Mouse (Mus musculus): ENCODE results near the gene Aoc2.

Gene Aoc2

GRCm38 (mm10) chr11:101324763-101325162, at the start of gene Aoc2:
Gene Aoc2 (plus strand): TSS chr11:101325063.
- no peak for DNase-seq (ENCODE audit: low read depth)

- DNase-seq (ENCODE audit: low read depth) = no peak
These were observed 49.6 kb upstream of the Aoc2 start for GRCm38 (mm10) chr11:101275309-101275708.

GRCm38 (mm10) chr11:101276319-101277070, 48.4 kb upstream of the Aoc2 start:
- no peak for DNase-seq (ENCODE audit: low read depth)

- no peak for DNase-seq (ENCODE audit: low read depth)
These were observed 47.3 kb upstream of the Aoc2 start for GRCm38 (mm10) chr11:101277381-101278222.

GRCm38 (mm10) chr11:101278223-101279192, 46.4 kb upstream of the Aoc2 start, which contains the start of the genes Cntd1 and Coa3:
Gene Cntd1 (plus strand): TSS chr11:101279012.
Gene Coa3 (minus strand): TSS chr11:101279114.
- peak; percentile 80 for DNase-seq (ENCODE audit: low read depth)

- DNase-seq (ENCODE audit: low read depth) = no peak
These were observed 45.7 kb upstream of the Aoc2 start for GRCm38 (mm10) chr11:101279193-101279569.

- DNase-seq (ENCODE audit: low read depth) = no peak
These were observed 44.0 kb upstream of the Aoc2 start for GRCm38 (mm10) chr11:101280837-101281236.

GRCm38 (mm10) chr11:101282896-101283295, 42.0 kb upstream of the Aoc2 start:
- no peak for DNase-seq (ENCODE audit: low read depth)

GRCm38 (mm10) chr11:101283805-101284204, 41.1 kb upstream of the Aoc2 start:
- no peak for DNase-seq (ENCODE audit: low read depth)

- DNase-seq (ENCODE audit: low read depth) = no peak
These were observed 37.6 kb upstream of the Aoc2 start for GRCm38 (mm10) chr11:101287306-101287705.

GRCm38 (mm10) chr11:101291231-101291630, 33.6 kb upstream of the Aoc2 start:
- no peak for DNase-seq (ENCODE audit: low read depth)

- no peak for DNase-seq (ENCODE audit: low read depth)
These were observed 29.7 kb upstream of the Aoc2 start for GRCm38 (mm10) chr11:101295191-101295590.

- no peak for DNase-seq (ENCODE audit: low read depth)
These were observed 24.0 kb upstream of the Aoc2 start for GRCm38 (mm10) chr11:101300881-101301280.

- DNase-seq (ENCODE audit: low read depth) = no peak
These were observed 23.4 kb upstream of the Aoc2 start for GRCm38 (mm10) chr11:101301299-101302003.

- peak; percentile 96 for DNase-seq (ENCODE audit: low read depth)
These were observed 22.7 kb upstream of the Aoc2 start, which contains the start of gene Becn1 for GRCm38 (mm10) chr11:101302004-101302798. Gene Becn1 (minus strand): TSS chr11:101302286.

GRCm38 (mm10) chr11:101307744-101308143, 17.1 kb upstream of the Aoc2 start:
- no peak for DNase-seq (ENCODE audit: low read depth)

GRCm38 (mm10) chr11:101311083-101311482, 13.8 kb upstream of the Aoc2 start:
- no peak for DNase-seq (ENCODE audit: low read depth)

GRCm38 (mm10) chr11:101312150-101312549, 12.7 kb upstream of the Aoc2 start:
- DNase-seq (ENCODE audit: low read depth) = no peak

- no peak for DNase-seq (ENCODE audit: low read depth)
These were observed 10.3 kb upstream of the Aoc2 start for GRCm38 (mm10) chr11:101314567-101314966.

GRCm38 (mm10) chr11:101315082-101315650, 9.7 kb upstream of the Aoc2 start:
- no peak for DNase-seq (ENCODE audit: low read depth)

All from c-Kit-positive CD71-negative TER-119-negative erythroid progenitor cells, embryonic 14.5 days (primary cell).